Mouse (Mus musculus) kidney, postnatal 36 days (tissue): ENCODE data around the gene Gpx3.
"Not testable (repeated sequence)": the region's sequence is repeated elsewhere in the genome, so short reads cannot be mapped to it uniquely, and the experiment has no call there.

ENCODE experiments used
- DNase-seq, 2 experiments: peaks; one replicate each; pipeline ENCODE4 v3.0.0; 2021 to 2022; ENCODE audit warnings: mixed read lengths in 2 of 2

Gpx3 gene

DNA sequence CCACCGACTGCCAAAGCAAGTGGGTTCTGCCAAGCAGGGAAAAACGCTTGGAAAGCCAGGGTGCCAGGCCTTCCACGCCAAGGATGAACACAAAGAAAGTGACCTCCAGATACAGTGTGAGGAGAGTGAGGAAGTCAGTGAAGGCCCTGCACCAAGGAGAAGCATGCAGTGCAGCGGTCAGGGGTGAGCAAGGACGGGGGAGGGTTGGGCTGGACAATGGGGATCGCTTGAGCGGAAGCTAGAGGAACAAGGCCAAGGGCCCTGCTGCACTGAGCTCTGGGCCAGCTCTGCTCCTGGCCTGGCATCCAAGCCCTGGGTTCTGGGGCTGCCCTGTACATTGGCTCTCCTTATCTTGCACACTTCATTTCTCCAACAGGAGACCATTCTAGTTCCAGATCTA is 37.8 kb downstream of the Gpx3 start:
- DNase-seq: no peak

DNA sequence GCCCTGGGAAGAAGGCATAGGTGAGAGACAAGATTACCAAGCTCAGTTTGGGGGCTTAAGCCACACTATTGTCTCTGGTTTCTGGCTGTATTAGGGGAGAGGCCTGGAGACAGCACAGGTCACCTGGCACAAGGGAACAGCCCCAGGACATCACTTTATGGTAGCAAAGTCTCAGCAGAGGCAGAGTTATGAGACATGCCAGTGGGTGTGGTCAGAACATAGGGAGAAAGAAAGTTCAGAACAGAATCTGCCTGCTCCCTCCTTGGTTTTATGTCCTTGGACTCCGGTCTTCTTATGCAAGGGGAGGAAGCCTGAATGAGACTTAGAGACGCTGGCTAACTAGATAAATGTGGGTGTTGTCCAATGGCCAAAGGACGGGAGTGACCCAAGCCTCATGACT is 42.4 kb downstream of the Gpx3 start:
- no peak for DNase-seq

DNA sequence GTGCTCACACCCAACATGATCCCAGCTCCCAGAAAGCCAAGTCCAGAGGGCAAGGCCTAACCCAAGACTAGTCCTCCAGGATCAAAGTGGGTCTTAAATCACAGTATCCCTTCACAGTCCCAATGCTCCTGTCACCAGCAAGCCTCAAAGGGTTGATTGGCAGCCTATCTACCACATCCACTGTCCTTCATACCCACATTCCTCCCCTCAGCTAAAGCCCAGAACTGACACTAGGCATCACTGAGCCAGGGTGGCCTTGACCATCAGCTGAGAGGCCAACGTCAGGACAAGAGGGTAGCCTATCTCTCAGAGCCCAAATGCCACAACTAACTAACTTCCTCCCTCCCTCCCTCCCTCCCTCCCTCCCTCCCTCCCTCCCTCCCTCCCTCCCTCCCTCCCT is 47.5 kb downstream of the Gpx3 start:
- no peak for DNase-seq

DNA sequence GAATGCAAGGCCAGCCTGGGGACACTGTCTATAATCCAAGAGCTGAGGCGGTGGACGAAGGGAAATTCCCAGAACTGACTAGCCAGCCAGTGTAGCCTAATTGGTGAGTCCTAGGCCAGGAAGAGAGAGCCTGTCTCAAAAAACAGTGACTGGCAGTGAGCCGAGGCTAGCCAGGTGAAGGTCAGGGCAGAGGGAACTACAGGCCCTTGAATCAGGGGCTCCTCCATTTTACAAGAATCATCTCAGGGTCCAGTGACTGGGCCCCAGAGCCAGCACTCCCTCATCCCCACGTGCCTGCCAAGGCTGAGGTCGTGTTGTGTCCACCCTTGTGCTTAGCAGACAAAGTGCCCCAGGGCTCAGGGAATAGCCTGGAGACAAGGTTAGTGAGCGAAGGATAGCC is 48.4 kb downstream of the Gpx3 start:
- DNase-seq: no peak

DNA sequence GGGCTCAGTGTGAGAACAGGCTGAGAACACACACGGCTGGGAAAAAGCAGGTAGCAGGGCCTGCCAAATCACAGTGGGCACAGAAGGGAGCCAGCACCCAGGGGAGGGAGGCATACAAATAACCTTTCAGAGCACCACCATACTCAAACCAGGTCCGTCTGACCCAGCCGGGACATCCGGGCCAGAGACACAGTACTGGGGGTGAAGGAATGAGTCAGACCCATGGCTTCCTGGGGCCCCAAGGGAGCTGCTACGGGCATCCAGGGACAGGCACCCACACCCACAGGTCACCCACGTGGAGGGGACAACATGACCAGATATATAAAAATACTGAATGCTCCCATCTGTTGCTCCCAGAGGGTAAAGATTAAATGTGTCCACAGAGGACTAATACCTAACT is 50.4 kb downstream of the Gpx3 start:
- DNase-seq: peak in 1 of 2 experiments; percentile 18

DNA sequence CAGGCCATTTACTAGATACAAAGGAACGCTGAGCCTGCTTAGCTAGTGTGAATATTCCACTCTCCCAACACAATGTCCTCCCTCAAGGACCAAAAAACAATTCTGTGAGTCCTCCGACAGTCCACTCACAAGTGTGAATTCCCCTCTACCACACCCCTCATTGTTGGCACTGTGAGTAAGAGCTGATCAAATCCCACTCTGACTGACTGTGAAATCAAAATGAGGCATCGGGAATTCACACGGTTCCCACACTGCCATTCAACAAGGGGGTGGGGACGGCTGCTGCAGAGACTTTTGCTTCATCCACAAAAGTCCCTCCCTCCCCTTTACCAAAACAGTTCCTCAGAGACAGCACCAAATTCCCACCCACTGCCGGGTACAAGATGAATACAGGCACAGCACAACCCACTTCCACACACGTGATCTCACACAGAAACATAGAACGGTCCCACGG is 51.8 kb downstream of the Gpx3 start:
- no peak for DNase-seq

DNA sequence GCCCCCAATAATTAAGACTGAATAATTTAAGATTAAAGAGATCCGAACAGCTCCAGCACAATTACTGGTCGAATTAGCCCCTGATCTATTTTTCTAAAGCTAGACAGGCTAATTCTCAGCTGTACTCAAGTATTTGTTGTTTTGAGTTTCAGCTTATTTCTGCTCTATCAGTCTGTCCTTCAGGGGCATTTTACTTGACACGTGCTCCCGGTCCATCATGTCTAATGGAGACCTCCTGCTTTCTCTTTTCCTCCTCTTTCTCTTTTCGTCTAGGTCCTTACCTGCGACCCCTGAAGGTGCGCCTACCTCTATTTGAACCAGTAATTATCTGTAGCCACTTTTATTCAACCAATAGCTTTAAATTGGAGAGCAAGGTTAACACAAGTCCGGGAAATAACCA is 52.5 kb downstream of the Gpx3 start:
- no peak for DNase-seq

DNA sequence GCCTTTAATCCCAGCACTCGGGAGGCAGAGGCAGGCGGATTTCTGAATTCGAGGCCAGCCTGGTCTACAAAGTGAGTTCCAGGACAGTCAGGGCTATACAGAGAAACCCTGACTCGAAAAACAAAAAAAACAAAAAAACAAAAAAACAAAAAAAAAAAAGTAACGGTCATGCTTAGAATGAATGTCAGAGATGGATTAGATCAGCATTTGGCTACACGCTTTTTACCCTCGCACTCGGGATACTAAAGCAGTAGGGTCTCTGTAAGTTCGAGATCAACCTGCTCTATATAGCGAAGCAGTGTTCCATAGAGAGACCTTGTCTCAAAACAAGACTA is 53.1 kb downstream of the Gpx3 start:
- DNase-seq: not testable (repeated sequence)

DNA sequence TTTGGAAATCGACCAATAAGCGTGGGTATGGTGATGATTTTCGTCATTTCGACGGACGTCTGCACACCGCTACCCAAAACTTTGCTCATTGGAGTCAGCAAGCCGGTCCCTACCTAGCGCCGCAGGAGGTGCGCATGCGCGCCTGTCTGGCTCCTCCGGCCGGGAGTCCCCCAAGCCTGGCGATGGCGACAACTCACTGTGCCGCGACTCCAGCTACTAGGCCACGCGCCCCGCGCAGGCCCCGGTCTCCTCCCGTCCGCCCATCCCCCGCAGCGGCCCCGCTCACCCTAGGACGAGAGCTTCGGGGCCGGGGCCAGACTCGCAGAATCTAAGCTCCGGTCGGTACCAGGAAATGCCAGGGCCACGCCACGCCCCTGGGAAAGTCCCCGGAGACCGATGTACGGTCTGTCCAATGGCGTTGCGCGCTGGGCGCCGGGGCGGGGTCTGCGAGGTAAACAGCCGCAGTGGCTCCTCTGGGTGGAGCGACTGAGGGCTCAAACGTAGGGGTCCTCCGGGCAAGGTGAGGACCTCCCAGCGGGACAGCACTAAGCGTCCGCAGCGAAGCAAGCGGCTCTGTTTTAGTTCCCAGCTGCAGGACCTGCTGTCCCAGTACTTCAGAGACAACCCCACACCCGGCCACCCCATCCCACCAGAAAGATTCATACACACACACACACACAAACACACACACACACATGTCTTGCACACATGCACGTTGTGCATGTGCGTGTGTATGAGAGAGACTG is 53.7 kb downstream of the Gpx3 start:
- peak; percentile 99 to 100 for DNase-seq

DNA sequence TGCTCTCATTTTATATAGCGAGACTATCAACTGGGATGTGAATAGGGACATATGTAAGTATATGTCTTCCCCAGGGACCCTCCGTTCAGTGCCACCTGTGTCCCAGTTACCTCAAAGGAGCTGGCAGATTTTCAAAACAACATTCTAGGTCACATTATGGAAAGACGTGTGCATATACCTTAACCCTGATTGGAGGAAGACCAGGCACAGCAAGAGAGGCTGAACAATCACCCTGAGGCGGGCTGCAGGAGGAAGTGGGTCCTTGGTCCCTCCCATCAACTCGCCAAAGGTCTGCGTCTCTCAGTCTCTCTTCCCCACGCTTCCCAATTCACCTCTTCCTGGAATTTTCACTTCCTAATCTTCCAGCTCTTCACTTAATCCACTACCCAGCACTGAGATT is 54.7 kb downstream of the Gpx3 start:
- DNase-seq: no peak

DNA sequence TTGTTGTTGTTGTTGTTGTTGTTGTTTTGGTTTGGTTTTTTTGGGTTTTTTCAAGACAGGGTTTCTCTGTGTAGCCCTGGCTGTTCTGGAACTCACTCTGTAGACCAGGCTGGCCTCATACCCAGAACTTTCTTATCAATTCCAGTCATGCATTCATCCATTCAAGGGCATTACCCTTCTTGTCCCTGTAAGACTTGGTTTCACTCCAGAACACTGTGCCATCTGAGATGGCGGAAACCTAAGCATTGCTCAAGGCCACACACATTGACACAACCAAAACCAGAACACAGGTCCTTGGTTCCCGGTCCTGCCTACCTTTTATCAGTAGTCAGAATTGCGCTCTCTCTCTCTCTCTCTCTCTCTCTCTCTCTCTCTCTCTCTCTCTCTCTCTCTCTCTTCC is 55.5 kb downstream of the Gpx3 start:
- not testable (repeated sequence) for DNase-seq

DNA sequence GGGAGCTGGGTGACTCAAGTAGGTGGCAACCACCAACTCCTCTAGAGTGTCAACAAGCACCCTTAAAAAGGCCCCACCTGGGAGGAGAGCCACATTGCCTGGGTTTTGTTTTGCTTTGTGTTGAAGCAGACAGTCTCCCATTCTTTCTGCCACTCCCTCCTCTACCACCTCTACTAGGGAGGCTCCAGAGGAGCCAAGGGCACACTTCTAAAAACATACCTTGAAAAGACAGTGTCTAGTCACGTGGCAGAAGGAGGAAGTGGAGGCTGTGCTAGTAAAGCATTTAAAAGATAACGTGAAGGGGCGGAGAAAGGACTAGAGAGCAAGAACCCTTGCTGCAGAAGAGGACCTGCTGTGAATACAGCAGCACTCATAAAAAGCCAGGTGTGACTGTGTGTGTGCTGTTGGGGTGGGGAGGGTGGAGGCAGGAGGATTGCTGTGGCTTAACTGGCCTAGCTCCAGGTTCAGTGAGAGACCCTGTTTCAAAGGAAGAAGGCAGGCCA is 56.4 kb downstream of the Gpx3 start:
- DNase-seq: no peak
